Mouse (Mus musculus): ENCODE results near the gene Hoxa9. TPM values are rescaled to one million over a fixed set of nuclear protein-coding genes. Genes with fewer than 3 reads are reported as not detected.

Gene Hoxa9
- total RNA-seq, 1 experiment from 2014 or later = 0.61 TPM

DNA sequence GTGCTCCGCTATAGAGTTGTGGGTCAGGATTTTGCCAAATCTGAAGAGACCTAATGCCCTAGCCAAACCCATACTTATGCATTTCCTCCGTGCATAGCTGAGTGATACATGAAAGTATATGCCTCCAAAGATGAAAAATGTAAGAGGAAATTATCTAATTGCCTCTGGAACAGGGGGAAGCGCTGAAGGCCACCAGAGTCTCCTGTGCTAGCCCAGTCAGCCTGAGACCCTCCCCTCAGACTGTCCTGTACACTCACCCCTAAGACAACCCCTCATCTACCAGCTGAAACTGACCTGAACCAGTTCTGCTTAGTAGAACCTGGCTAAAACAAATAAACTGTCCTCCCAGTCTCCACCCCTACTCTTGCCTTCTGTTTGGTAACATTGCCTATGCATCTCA lies 50.2 kb downstream of the Hoxa9 start:
- no peak for DNase-seq

DNA sequence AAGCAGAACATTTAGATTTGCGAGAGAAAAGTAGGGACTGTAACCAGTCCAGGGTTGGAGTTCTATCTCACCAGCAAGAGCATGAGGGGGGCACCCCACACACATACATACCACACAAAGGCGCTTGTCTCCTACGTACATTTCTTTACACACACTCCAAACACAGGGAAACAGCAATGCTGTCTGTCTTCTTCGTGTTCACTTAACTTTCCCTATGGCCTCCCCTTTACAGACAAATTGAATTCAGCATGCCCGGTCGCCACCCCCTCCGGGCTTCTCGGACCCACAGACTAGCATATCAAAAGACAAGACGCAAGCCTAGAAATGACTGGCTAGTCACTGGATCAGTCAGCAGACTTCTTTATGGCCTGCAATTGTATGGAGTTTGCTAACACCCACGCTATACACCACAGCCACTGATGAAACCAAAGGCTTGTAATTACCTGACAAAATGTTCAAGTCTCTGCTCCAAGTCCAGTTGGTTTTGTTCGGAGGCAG lies 50.6 kb downstream of the Hoxa9 start:
- DNase-seq = no peak

DNA sequence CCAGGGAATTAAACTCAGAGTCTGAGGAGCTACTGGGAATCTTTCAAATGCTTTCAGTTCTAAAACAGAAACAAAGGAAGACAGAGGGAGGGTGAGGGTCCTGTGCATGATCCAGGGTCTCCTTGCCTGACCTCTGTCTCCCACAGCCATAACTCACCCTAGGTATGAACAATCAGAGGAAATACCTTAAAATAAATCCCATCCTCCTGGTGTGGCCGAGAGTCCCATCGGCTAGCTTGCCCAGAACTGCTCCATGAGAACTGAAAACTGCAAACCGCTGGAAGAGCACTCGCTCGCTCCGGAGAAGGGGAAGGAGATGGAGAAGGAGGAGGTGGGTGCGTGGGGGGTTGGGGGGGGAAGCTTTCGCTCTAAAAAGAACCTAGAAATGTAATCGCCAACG lies 51.2 kb downstream of the Hoxa9 start:
- DNase-seq = no peak

DNA sequence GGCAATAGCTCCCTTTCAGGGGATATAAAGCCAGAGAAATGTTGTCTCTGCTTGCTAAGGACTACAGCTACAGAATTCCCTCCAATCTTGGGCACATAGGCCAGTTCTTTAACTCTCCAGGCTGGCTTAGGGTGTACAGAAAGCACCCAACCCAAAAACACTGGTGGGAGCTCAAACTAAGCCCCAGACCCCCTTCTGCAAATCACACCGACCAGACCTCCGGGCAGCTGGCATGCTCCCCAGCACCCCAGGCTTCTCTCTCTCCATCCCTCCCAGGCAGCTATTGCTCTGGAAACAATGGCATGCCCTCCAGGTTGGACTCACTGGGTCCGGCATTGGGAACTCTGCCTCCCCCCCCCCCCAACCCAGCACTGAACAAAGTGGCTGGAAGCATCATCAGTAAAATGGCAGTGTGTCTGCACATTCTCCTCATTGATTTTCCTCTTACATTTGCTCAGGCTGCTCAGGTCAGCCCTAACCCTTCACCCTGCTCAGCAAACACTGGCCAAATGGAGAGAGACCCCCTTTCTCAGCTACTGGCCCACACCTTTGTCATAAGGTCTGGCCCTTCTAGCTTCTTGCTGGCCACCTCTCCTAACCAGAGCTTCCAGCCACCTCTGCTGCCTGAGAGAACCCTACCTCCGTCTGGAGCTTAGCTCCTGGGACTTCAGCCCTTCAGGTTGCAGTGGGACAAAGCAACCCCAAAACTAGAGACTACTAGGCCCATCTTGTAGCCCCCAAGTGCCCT lies 51.8 kb downstream of the Hoxa9 start:
- no peak for DNase-seq

DNA sequence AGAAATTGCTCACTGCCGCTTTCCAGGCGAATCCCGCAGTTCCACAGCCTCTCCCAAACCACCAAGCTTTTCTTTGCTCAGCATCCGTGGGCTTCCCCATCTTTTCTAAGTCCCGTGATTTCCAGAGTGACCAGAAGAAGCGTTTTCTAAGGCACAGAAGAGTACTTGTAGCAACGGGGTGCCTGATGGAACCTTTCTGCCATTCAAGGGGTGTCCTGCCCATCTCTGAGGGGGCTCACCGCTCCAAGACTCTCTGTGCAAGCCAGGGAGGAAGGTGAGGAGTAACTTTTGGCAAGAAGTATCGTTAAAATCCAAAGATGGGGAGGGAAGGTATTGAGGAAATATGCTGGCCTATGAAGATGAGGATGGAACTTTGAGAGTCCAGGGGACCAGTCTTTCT lies 53.1 kb downstream of the Hoxa9 start:
- DNase-seq = no peak

DNA sequence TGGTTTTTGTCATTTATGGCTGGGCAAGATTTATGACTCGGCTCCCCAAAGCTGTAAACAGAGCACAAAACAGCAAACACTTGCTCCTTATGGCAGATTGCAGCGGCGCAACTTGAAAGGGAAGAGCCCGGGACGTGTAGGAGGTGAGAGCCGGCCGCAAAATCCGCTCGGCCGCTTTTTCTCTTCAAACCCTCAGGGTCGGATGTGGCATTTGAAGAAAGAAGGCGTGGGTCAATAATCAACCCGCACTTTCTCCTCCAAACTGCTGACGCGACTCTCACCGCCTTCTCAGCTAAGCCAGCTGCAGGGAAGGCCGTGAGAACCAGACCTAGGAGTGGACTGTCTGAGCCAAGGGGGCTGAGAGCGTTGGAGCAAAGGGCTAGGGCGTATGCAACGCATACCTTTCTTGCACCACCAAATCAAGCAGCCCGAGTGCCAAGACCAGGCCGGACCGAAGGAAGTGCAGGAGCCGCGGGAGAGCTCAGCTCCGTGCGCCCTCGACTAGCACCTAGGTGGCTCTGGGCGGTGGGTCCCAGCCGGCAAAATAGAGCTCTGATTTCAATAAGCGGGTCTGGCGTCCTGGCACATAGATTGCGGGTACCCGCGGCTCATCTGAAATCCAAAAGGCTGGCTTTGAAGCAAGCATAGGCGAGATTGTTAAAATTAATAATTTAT lies 53.7 kb downstream of the Hoxa9 start, which contains the start of gene 5730596B20Rik:
Gene 5730596B20Rik, plus strand, starts transcription at position 438 of the 675 bp plus-strand sequence.
- no peak for DNase-seq

DNA sequence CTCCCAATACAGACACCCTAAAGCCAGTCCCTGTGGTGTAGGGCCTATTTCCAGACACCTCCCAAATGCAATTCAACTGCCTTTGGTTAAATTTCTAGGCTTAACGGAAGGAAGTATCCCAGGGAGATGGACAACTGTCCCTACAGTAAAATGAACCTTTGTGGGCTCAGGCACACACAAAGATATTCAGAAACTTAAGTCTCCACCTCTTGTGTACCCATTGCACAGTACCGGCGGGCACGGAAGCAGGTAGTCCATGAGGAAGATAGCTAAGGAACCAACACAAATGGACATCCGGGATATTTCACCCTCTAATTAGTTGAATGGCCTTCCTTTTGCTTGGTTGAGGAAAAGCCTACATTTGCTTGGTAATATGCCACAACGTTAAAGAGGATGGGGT lies 54.5 kb downstream of the Hoxa9 start:
- no peak for DNase-seq

DNA sequence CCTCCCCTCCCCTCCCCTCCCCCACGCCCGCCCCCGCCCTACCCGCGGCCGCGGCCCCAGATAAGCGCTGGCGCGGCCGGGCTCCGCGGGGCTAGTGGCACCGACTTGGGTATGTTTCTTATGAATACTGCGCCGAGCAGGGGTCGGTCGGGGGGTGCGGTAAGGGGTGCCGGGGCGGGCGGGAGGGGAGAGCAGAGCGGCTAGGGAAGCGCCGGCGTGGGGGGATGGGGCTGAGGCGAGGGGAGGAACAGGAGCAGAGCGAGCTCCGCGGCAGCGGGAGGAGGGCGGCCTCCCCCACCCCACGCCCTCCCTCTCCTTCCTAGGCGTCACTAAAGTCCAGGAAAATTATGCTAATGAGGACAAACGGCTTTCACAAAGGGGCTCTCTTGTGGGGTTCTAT lies 55.0 kb downstream of the Hoxa9 start:
- DNase-seq = peak; percentile 64

DNA sequence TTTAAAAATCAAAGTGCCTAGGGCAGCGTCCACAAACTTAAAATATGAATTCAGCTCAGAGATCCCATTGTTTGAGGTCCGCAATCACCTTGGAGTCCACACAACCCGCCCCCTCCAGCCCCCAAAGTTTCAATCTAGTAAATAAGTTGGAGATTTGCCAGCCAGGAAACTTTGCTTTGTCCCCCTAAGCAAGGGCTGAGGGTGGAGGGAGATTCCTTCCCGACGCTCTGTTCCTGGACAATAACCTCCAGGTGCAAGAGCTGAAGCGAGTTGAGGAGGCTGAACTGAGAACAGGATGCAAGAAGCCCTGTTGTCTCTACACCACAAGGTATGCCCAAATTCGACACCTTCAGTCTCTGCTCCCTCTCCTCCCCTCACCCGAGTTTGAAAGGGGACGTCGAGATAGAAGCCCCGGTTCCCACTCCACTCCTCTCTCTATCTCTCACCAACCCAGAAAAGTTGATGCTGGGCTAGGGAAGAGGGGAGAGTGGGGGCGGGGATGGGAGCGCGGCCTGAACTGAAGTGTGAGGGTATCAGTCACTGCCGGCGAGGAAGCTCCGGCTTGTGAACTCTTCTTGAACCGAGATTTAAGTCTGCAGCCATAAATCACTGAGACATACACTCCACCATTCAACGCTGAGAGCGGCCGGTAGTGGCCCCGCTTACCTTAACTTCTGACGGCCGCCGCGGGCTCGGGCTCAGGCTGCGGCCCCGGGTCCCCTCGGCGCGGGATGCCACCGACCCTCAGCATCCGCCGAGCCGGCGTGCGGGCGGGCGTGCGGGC lies 55.7 kb downstream of the Hoxa9 start:
- DNase-seq = peak; percentile 41

DNA sequence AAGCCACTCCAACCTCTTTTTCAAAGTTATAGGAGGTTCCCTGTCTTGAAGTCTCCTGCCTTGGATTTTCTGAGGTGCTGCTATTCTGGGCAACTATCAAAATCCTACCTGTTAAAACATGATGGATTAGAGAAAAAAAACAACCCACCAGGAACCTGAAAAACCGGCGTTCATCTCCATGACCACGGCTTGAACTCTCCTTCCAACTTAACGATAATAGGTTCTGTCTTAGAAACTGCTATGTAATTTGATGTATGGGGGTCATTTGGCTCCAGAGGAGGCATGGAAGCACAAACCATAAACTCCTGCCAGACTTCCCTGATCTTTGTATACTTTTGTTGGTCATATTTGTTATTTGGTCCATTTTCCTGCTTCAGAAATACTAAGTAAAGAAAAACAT lies 57.2 kb downstream of the Hoxa9 start:
- no peak for DNase-seq

Small RNA genes lying within 50 kb of the gene (microRNA-seq; reads per million reads assigned to microRNA genes)
- 269 to 316 reads per million in 2 experiments for gene Mir196b

Other genes with a start within 250 kb of the Hoxa9 start
- 40.9 and 48.2 TPM in 2 replicates for gene Skap2, start 218.5 kb downstream of the Hoxa9 start, total RNA-seq (2021)
- 0.76 TPM in 1 of 2 replicates, not detected in the other for gene Hoxa1, start 72.8 kb downstream of the Hoxa9 start, total RNA-seq (2021)
- 2.5 and 2.8 TPM in 2 replicates for gene Hoxa2, start 66.3 kb downstream of the Hoxa9 start, total RNA-seq (2021)
- gene 5730596B20Rik, start 53.6 kb downstream of the Hoxa9 start, total RNA-seq (2021) = 0.29 and 0.55 TPM in 2 replicates
- 3.7 and 3.8 TPM in 2 replicates for gene Hoxa4, start 39.3 kb downstream of the Hoxa9 start, total RNA-seq (2021)
- gene Hoxa5, start 26.5 kb downstream of the Hoxa9 start, total RNA-seq (2021) = 12.8 and 15.0 TPM in 2 replicates
- gene Hoxa6, start 22.4 kb downstream of the Hoxa9 start, total RNA-seq (2021) = 3.1 and 5.6 TPM in 2 replicates
- 6.3 and 6.9 TPM in 2 replicates for gene Hoxa3, start 17.8 kb downstream of the Hoxa9 start, total RNA-seq (2021)
- gene Gm28308, start 17.8 kb downstream of the Hoxa9 start, total RNA-seq (2021) = 0.88 and 4.9 TPM in 2 replicates
- gene Hoxa7, start 9.2 kb downstream of the Hoxa9 start, total RNA-seq (2021) = 12.9 and 18.3 TPM in 2 replicates
- gene Hoxa10, start 9.8 kb upstream of the Hoxa9 start, total RNA-seq (2021) = 0.62 TPM in 1 of 2 replicates, not detected in the other
- not detected in 2 replicates for gene Hoxa11, start 14.7 kb upstream of the Hoxa9 start, total RNA-seq (2021)
- not detected in 2 replicates for gene Hoxa13, start 29.8 kb upstream of the Hoxa9 start, total RNA-seq (2021)
- gene Evx1, start 82.4 kb upstream of the Hoxa9 start, total RNA-seq (2021) = not detected in 2 replicates

All from adrenal gland, postnatal 25 days (tissue).